Mouse (Mus musculus): ENCODE data around the gene Iffo1. TPM values are rescaled to one million over a fixed set of nuclear protein-coding genes. Genes with fewer than 3 reads are reported as not detected.

The Iffo1 gene
- polyA plus RNA-seq, 1 experiment from 2014 or later, result 6.6 TPM

- Histone ChIP-seq H3K4me1 (peaks cover 29% of the 10 kb centered on the region), H3K4me2 (no peak overlapping the region), H3K27me3 (replicated peaks) (no peaks in the 10 kb centered on the region), H3K9ac (no peak overlapping the region), H3K9me3 (replicated peaks) (no peaks in the 10 kb centered on the region), H3K4me3 (no peak overlapping the region), H3K27ac (no peak overlapping the region), H3K36me3 (peaks cover 89% of the 10 kb centered on the region)
- WGBS (ENCODE audit: insufficient replicate concordance), result 93% methylated on average over 10 of the region's 10 CpGs
- no peak for ATAC-seq
These were observed 41.2 kb downstream of the Iffo1 start for GRCm38 (mm10) chr6:125186203-125186602.

GRCm38 (mm10) chr6:125190816-125191215 is 45.8 kb downstream of the Iffo1 start:
- Histone ChIP-seq H3K4me1 (peaks cover 48% of the 10 kb centered on the region), H3K4me3 (peak overlapping the region; percentile 71), H3K27me3 (replicated peaks) (no peaks in the 10 kb centered on the region), H3K4me2 (peak overlapping the region; percentile 71), H3K9ac (peak overlapping the region; percentile 76), H3K27ac (peak overlapping the region; percentile 99), H3K36me3 (peaks cover 66% of the 10 kb centered on the region), H3K9me3 (replicated peaks) (no peaks in the 10 kb centered on the region)
- no peak for ATAC-seq

- Histone ChIP-seq H3K36me3 (peaks cover 60% of the 10 kb centered on the region), H3K4me3 (peak within 1 kb of the TSS; percentile 71), H3K9ac (peak within 1 kb of the TSS; percentile 86), H3K27ac (peak within 1 kb of the TSS; percentile 99), H3K4me1 (peaks cover 48% of the 10 kb centered on the region), H3K27me3 (replicated peaks) (no peaks in the 10 kb centered on the region), H3K4me2 (peak within 1 kb of the TSS; percentile 91), H3K9me3 (replicated peaks) (no peaks in the 10 kb centered on the region)
- WGBS (ENCODE audit: insufficient replicate concordance), result under 1% methylated on average over 54 of the region's 54 CpGs
- ATAC-seq, result peak; percentile 91
These were observed 46.4 kb downstream of the Iffo1 start, which contains the start of the genes Ncapd2 and Mrpl51 for GRCm38 (mm10) chr6:125191332-125192015. Ncapd2 (minus strand) TSS chr6:125191701. Mrpl51 (plus strand) TSS chr6:125191801.

GRCm38 (mm10) chr6:125192016-125192714 is 47.1 kb downstream of the Iffo1 start:
- ATAC-seq, result peak; percentile 88
- Histone ChIP-seq H3K36me3 (peaks cover 55% of the 10 kb centered on the region), H3K9me3 (replicated peaks) (no peaks in the 10 kb centered on the region), H3K9ac (peak overlapping the region; percentile 86), H3K4me3 (peak overlapping the region; percentile 71), H3K4me1 (peaks cover 48% of the 10 kb centered on the region), H3K27ac (peak overlapping the region; percentile 99), H3K27me3 (replicated peaks) (no peaks in the 10 kb centered on the region), H3K4me2 (peak overlapping the region; percentile 91)
- WGBS (ENCODE audit: insufficient replicate concordance), result under 1% methylated on average over 34 of the region's 34 CpGs

GRCm38 (mm10) chr6:125192841-125193240 is 47.8 kb downstream of the Iffo1 start:
- H3K9ac ChIP-seq, result peak overlapping the region; percentile 86
- peak overlapping the region; percentile 99 for H3K27ac ChIP-seq
- H3K36me3 ChIP-seq, result peaks cover 49% of the 10 kb centered on the region
- H3K4me2 ChIP-seq, result peak overlapping the region; percentile 91
- WGBS (ENCODE audit: insufficient replicate concordance), result 14% methylated on average over 5 of the region's 5 CpGs
- no peaks in the 10 kb centered on the region for H3K9me3 ChIP-seq (replicated peaks)
- no peaks in the 10 kb centered on the region for H3K27me3 ChIP-seq (replicated peaks)
- H3K4me1 ChIP-seq, result peaks cover 44% of the 10 kb centered on the region
- ATAC-seq, result no peak
- peak overlapping the region; percentile 71 for H3K4me3 ChIP-seq

- H3K4me2 ChIP-seq, result peak overlapping the region; percentile 91
These were observed 48.3 kb downstream of the Iffo1 start for GRCm38 (mm10) chr6:125193390-125193789.

GRCm38 (mm10) chr6:125195541-125196075 is 50.6 kb downstream of the Iffo1 start:
- Histone ChIP-seq H3K4me2 (no peak overlapping the region), H3K9me3 (replicated peaks) (no peaks in the 10 kb centered on the region), H3K36me3 (peaks cover 26% of the 10 kb centered on the region), H3K27me3 (replicated peaks) (no peaks in the 10 kb centered on the region), H3K27ac (no peak overlapping the region), H3K9ac (no peak overlapping the region), H3K4me3 (no peak overlapping the region), H3K4me1 (peaks cover 19% of the 10 kb centered on the region)
- no peak for ATAC-seq
- 55% methylated on average over 1 of the region's 1 CpGs for WGBS (ENCODE audit: insufficient replicate concordance)

More at GRCm38 (mm10) chr6:125193390-125193789, 48.3 kb downstream of the Iffo1 start:
- Histone ChIP-seq H3K4me3 (peak overlapping the region; percentile 71), H3K4me1 (peaks cover 39% of the 10 kb centered on the region), H3K27ac (peak overlapping the region; percentile 99), H3K9me3 (replicated peaks) (no peaks in the 10 kb centered on the region), H3K9ac (peak overlapping the region; percentile 86), H3K36me3 (peaks cover 43% of the 10 kb centered on the region), H3K27me3 (replicated peaks) (no peaks in the 10 kb centered on the region)
- no peak for ATAC-seq
- 27% methylated on average over 7 of the region's 7 CpGs for WGBS (ENCODE audit: insufficient replicate concordance)

- WGBS (ENCODE audit: insufficient replicate concordance), result 69% methylated on average over 3 of the region's 3 CpGs
- Histone ChIP-seq H3K4me1 (peaks cover 19% of the 10 kb centered on the region), H3K9ac (no peak overlapping the region), H3K36me3 (peaks cover 26% of the 10 kb centered on the region), H3K4me2 (no peak overlapping the region), H3K27ac (no peak overlapping the region), H3K27me3 (replicated peaks) (no peaks in the 10 kb centered on the region), H3K9me3 (replicated peaks) (no peaks in the 10 kb centered on the region), H3K4me3 (no peak overlapping the region)
- ATAC-seq, result no peak
These were observed 51.3 kb downstream of the Iffo1 start for GRCm38 (mm10) chr6:125196301-125196700.

- peaks cover 19% of the 10 kb centered on the region for H3K4me1 ChIP-seq
- peaks cover 26% of the 10 kb centered on the region for H3K36me3 ChIP-seq
- 81% methylated on average over 5 of the region's 5 CpGs for WGBS (ENCODE audit: insufficient replicate concordance)
- H3K4me2 ChIP-seq, result no peak overlapping the region
- H3K27me3 ChIP-seq (replicated peaks), result no peaks in the 10 kb centered on the region
- ATAC-seq, result no peak
- no peak overlapping the region for H3K4me3 ChIP-seq
- H3K9me3 ChIP-seq (replicated peaks), result no peaks in the 10 kb centered on the region
- no peak overlapping the region for H3K27ac ChIP-seq
- no peak overlapping the region for H3K9ac ChIP-seq
These were observed 52.1 kb downstream of the Iffo1 start for GRCm38 (mm10) chr6:125197166-125197565.

- Histone ChIP-seq H3K27me3 (replicated peaks) (peaks cover 26% of the 10 kb centered on the region), H3K4me1 (no peaks in the 10 kb centered on the region), H3K27ac (no peak overlapping the region), H3K4me3 (no peak overlapping the region), H3K9me3 (replicated peaks) (no peaks in the 10 kb centered on the region), H3K9ac (no peak overlapping the region), H3K4me2 (no peak overlapping the region), H3K36me3 (no peaks in the 10 kb centered on the region)
- ATAC-seq, result no peak
- WGBS (ENCODE audit: insufficient replicate concordance), result 66% methylated on average over 1 of the region's 1 CpGs
These were observed 65.4 kb downstream of the Iffo1 start for GRCm38 (mm10) chr6:125210436-125210835.

All from liver, embryonic 12.5 days (tissue).